ENCODE assay signal across 8 mouse cellular contexts in the genomic region with DNA sequence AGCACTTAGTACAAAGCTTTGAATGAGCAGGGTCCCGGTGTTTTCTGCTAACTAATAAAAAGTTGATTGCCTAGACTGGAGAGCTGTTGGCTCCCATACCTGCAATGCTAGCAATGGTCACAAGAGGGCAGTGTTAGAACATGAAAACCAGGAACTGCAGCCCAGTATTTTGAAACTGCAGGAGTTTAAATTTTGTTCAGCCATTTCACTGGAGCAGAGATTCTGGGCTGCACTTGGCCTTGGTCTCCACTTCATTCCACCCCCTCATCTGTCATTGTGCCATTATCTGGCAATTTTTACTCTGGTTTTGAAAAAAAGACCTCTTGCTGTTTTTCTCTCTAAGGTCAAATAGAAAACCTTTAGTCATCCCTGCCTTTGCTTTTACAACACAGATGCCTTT. TPM values are rescaled to one million over a fixed set of nuclear protein-coding genes. Genes with fewer than 3 reads are reported as not detected.
DNase-seq lines count a peak whose midpoint lies in the region; ATAC-seq lines count a peak whose summit lies in the region.

No protein-coding gene starts in this region.

- H3K4me3 ChIP-seq in forebrain, embryonic 15.5 days, result no peak overlapping the region
- no peak overlapping the region for H3K4me3 ChIP-seq in hindbrain, embryonic 14.5 days (replicated peaks; ENCODE audit: low read length)

- no peaks in the 10 kb centered on the region for H3K36me3 ChIP-seq in forebrain, embryonic 15.5 days
- H3K36me3 ChIP-seq in hindbrain, embryonic 14.5 days (replicated peaks; ENCODE audit: control insufficient read depth, insufficient read depth), result no peaks in the 10 kb centered on the region

- H3K9ac ChIP-seq in forebrain, embryonic 15.5 days (replicated peaks), result no peak overlapping the region
- no peak overlapping the region; the same call in 1 of the 2 replicates for H3K9ac ChIP-seq in hindbrain, embryonic 14.5 days

- no peaks in the 10 kb centered on the region for H3K9me3 ChIP-seq in forebrain, embryonic 15.5 days
- no peaks in the 10 kb centered on the region for H3K9me3 ChIP-seq in hindbrain, embryonic 14.5 days (ENCODE audit: control insufficient read depth, low read length)

- peak; percentile 72 for DNase-seq in MN1 (ENCODE audit: low spot score)
- DNase-seq in c-Kit-positive CD71-negative TER-119-negative erythroid progenitor cells, embryonic 14.5 days (ENCODE audit: low read depth), result peak; percentile 70
- peak; percentile 95 for DNase-seq in hindbrain, embryonic 14.5 days (ENCODE audit: low spot score)
- DNase-seq in layer of hippocampus, postnatal 36 days, result peak; percentile 67 to 88
- DNase-seq in lung, postnatal 4 days, result peak; percentile 45 to 88
- peak; percentile 85 to 91 for DNase-seq in right cerebral cortex, postnatal 10 days (ENCODE audit: low spot score in 2 of 2)
- peak; percentile 72 to 87 for DNase-seq in urinary bladder, postnatal 4 days (ENCODE audit: low spot score in 2 of 2)

- H3K4me2 ChIP-seq in forebrain, embryonic 15.5 days (replicated peaks), result peak overlapping the region; percentile 32
- peak overlapping the region; percentile 29; the same call in 1 of the 2 replicates for H3K4me2 ChIP-seq in hindbrain, embryonic 14.5 days (replicated peaks)

- peak; percentile 56 for ATAC-seq in forebrain, embryonic 15.5 days (replicated peaks)
- no peak; the same call in 1 of the 2 replicates for ATAC-seq in hindbrain, embryonic 14.5 days (ENCODE audit: low FRiP score)

- H3K27me3 ChIP-seq in forebrain, embryonic 15.5 days, result no peaks in the 10 kb centered on the region
- H3K27me3 ChIP-seq in hindbrain, embryonic 14.5 days (ENCODE audit: control insufficient read depth, insufficient read depth, low read length), result no peaks in the 10 kb centered on the region

- H3K27ac ChIP-seq in forebrain, embryonic 15.5 days (replicated peaks), result peak overlapping the region; percentile 75
- H3K27ac ChIP-seq in hindbrain, embryonic 14.5 days, result peak overlapping the region; percentile 22; the same call in 1 of the 2 replicates

- WGBS in forebrain, embryonic 15.5 days, result 19% methylated on average over 1 of the region's 1 CpGs
- 30% methylated on average over 1 of the region's 1 CpGs for WGBS in hindbrain, embryonic 14.5 days

- peaks cover 18% of the 10 kb centered on the region for H3K4me1 ChIP-seq in forebrain, embryonic 15.5 days
- peaks cover 12% of the 10 kb centered on the region for H3K4me1 ChIP-seq in hindbrain, embryonic 14.5 days (replicated peaks; ENCODE audit: control insufficient read depth, insufficient read depth, low read length)

RNA-seq across cellular contexts. Expression of a gene that starts 57.2 kb away (rescaled TPM):
- 13.1 and 14.0 TPM in 2 replicates for polyA plus RNA-seq in forebrain, embryonic 15.5 days (2015; fragmentation: Nextera tagmentation; extraction: Ambion mirVana)
- polyA plus RNA-seq in hindbrain, embryonic 14.5 days (2014; fragmentation: Nextera tagmentation; extraction: Ambion mirVana), result 28.4 and 28.9 TPM in 2 replicates
- total RNA-seq in layer of hippocampus, postnatal 36 days (2021), result 100 to 1,000 TPM; 339 to 358 TPM
